Mouse (Mus musculus) stomach, embryonic 14.5 days (tissue): ENCODE data around the gene Sfr1. TPM values are rescaled to one million over a fixed set of nuclear protein-coding genes. Genes with fewer than 3 reads are reported as not detected.

Source experiments
- ATAC-seq: fragments of 200-750 bp; cut with Nextera tagmentation; 2 replicates; pipeline ENCODE4 v1.8.0; 2017; ENCODE audit warnings: low read depth, moderate TSS enrichment; ENCODE audit not compliant: insufficient number of reproducible peaks, insufficient read depth, low FRiP score
- H3K27ac ChIP-seq: fragments of 300-500 bp; sonication (generic); 2 replicates; pipeline ENCODE4 v1.5.1; 2014; ENCODE audit warnings: mild to moderate bottlenecking, low read length, moderate library complexity, mixed read lengths
- H3K27me3 ChIP-seq: fragments of 300-500 bp; sonication (generic); 2 replicates; pipeline ENCODE4 v1.6.1; 2014; ENCODE audit warnings: low read length, control low read depth, mixed read lengths; ENCODE audit not compliant: control insufficient read depth, insufficient read depth
- H3K36me3 ChIP-seq: fragments of 300-500 bp; sonication (generic); 2 replicates; pipeline ENCODE4 v1.6.1; 2014; ENCODE audit warnings: mild to moderate bottlenecking, control low read depth, low read length, moderate library complexity, mixed read lengths; ENCODE audit not compliant: control insufficient read depth, insufficient read depth
- H3K4me1 ChIP-seq: fragments of 300-500 bp; sonication (generic); 2 replicates; pipeline ENCODE4 v1.6.1; 2014; ENCODE audit warnings: low read length, control low read depth, mixed read lengths; ENCODE audit not compliant: control insufficient read depth, insufficient read depth
- H3K4me2 ChIP-seq: fragments of 300-500 bp; sonication (generic); replicated peaks from 2 replicates; pipeline ENCODE4 v1.6.1; 2014; ENCODE audit warnings: low read depth, low read length, control low read depth
- H3K4me3 ChIP-seq: fragments of 300-500 bp; sonication (generic); 2 replicates; pipeline ENCODE4 v1.5.1; 2014; ENCODE audit warnings: low read depth, low read length, control low read depth
- H3K9ac ChIP-seq: fragments of 300-500 bp; sonication (generic); replicated peaks from 2 replicates; pipeline ENCODE4 v1.6.1; 2014; ENCODE audit warnings: low read depth, mild to moderate bottlenecking, control low read depth, low read length, moderate library complexity, mixed read lengths
- H3K9me3 ChIP-seq: fragments of 300-500 bp; sonication (generic); 2 replicates; pipeline ENCODE4 v1.6.1; 2016; ENCODE audit warnings: low read depth, low read length, control low read depth; ENCODE audit not compliant: control insufficient read depth
- WGBS: fragments of 180-500 bp; shearing (Covaris S2); extraction: QIAGEN DNeasy Blood & Tissue Kit; methylation state at CpG from one replicate; pipeline ENCODE4 v1.1.7; 2014; 5-methylcytosine and 5-hydroxymethylcytosine counted together
- polyA plus RNA-seq: library from polyadenylated mRNA; unstranded; fragments of >200 nt; fragmentation: Nextera tagmentation; extraction: Ambion mirVana; gene quantifications from 2 replicates; pipeline ENCODE4 v1.2.1, GENCODE M21; 2014

Sfr1 gene
- polyA plus RNA-seq, 1 experiment from 2014 or later, result 381 TPM

- Histone ChIP-seq H3K4me1 (0 out of 2 replicates have a peak, but pooled peaks cover 11% of the 10 kb centered on the region), H3K9me3 (no peaks in the 10 kb centered on the region), H3K4me3 (no peak overlapping the region), H3K4me2 (no peak overlapping the region), H3K27me3 (no peaks in the 10 kb centered on the region), H3K27ac (peak overlapping the region; percentile 61; the same call in 1 of the 2 replicates), H3K9ac (no peak overlapping the region), H3K36me3 (no peaks in the 10 kb centered on the region)
- ATAC-seq, result no peak
- 76% methylated on average over 8 of the region's 8 CpGs for WGBS
These were observed 31.0 kb upstream of the Sfr1 start for GRCm38 (mm10) chr19:47700509-47700908.

- Histone ChIP-seq H3K4me2 (no peak overlapping the region), H3K9ac (no peak overlapping the region), H3K27me3 (no peaks in the 10 kb centered on the region), H3K4me3 (no peak overlapping the region), H3K36me3 (no peaks in the 10 kb centered on the region), H3K4me1 (0 out of 2 replicates have a peak, but pooled peaks cover 5% of the 10 kb centered on the region), H3K9me3 (no peaks in the 10 kb centered on the region), H3K27ac (no peak overlapping the region)
- ATAC-seq, result no peak
- 58% methylated on average over 13 of the region's 13 CpGs for WGBS
These were observed 26.3 kb upstream of the Sfr1 start for GRCm38 (mm10) chr19:47705080-47705771.

- Histone ChIP-seq H3K27me3 (no peaks in the 10 kb centered on the region), H3K36me3 (no peaks in the 10 kb centered on the region), H3K27ac (no peak overlapping the region), H3K4me2 (no peak overlapping the region), H3K4me1 (0 out of 2 replicates have a peak, but pooled peaks cover 5% of the 10 kb centered on the region), H3K4me3 (no peak overlapping the region), H3K9ac (no peak overlapping the region), H3K9me3 (no peaks in the 10 kb centered on the region)
- no peak for ATAC-seq
- WGBS, result 87% methylated on average over 8 of the region's 8 CpGs
These were observed 25.6 kb upstream of the Sfr1 start for GRCm38 (mm10) chr19:47705772-47706309.

GRCm38 (mm10) chr19:47710376-47710775 is 21.1 kb upstream of the Sfr1 start:
- ATAC-seq, result no peak

GRCm38 (mm10) chr19:47713457-47713856 is 18.0 kb upstream of the Sfr1 start:
- 69% methylated on average over 9 of the region's 9 CpGs for WGBS
- H3K9ac ChIP-seq, result no peak overlapping the region
- peak overlapping the region; percentile 27; the same call in 1 of the 2 replicates for H3K27ac ChIP-seq
- no peak for ATAC-seq
- no peaks in the 10 kb centered on the region for H3K36me3 ChIP-seq
- no peaks in the 10 kb centered on the region for H3K9me3 ChIP-seq
- no peaks in the 10 kb centered on the region for H3K27me3 ChIP-seq
- no peaks in the 10 kb centered on the region for H3K4me1 ChIP-seq
- no peak overlapping the region for H3K4me3 ChIP-seq
- no peak overlapping the region for H3K4me2 ChIP-seq

More at GRCm38 (mm10) chr19:47710376-47710775, 21.1 kb upstream of the Sfr1 start:
- no peaks in the 10 kb centered on the region for H3K27me3 ChIP-seq
- WGBS, result 72% methylated on average over 4 of the region's 4 CpGs
- H3K4me2 ChIP-seq, result no peak overlapping the region
- H3K9ac ChIP-seq, result no peak overlapping the region
- no peak overlapping the region for H3K4me3 ChIP-seq
- 0 out of 2 replicates have a peak, but pooled peaks cover under 1% of the 10 kb centered on the region for H3K4me1 ChIP-seq
- H3K36me3 ChIP-seq, result no peaks in the 10 kb centered on the region
- no peak overlapping the region for H3K27ac ChIP-seq
- no peaks in the 10 kb centered on the region for H3K9me3 ChIP-seq

GRCm38 (mm10) chr19:47716144-47716543 is 15.3 kb upstream of the Sfr1 start:
- Histone ChIP-seq H3K27ac (no peak overlapping the region), H3K9me3 (no peaks in the 10 kb centered on the region), H3K4me1 (no peaks in the 10 kb centered on the region), H3K27me3 (no peaks in the 10 kb centered on the region), H3K4me2 (no peak overlapping the region), H3K4me3 (no peak overlapping the region), H3K36me3 (no peaks in the 10 kb centered on the region), H3K9ac (no peak overlapping the region)
- WGBS, result 63% methylated on average over 2 of the region's 2 CpGs
- ATAC-seq, result no peak

GRCm38 (mm10) chr19:47719147-47719546 is 12.3 kb upstream of the Sfr1 start:
- Histone ChIP-seq H3K36me3 (no peaks in the 10 kb centered on the region), H3K9me3 (no peaks in the 10 kb centered on the region), H3K27me3 (no peaks in the 10 kb centered on the region), H3K4me1 (0 out of 2 replicates have a peak, but pooled peaks cover 2% of the 10 kb centered on the region), H3K9ac (no peak overlapping the region), H3K4me2 (no peak overlapping the region), H3K4me3 (no peak overlapping the region), H3K27ac (no peak overlapping the region)
- no peak for ATAC-seq
- WGBS, result 95% methylated on average over 3 of the region's 3 CpGs

- H3K4me1 ChIP-seq, result 0 out of 2 replicates have a peak, but pooled peaks cover 2% of the 10 kb centered on the region
- H3K9me3 ChIP-seq, result no peaks in the 10 kb centered on the region
- no peaks in the 10 kb centered on the region for H3K36me3 ChIP-seq
- ATAC-seq, result no peak
- no peak overlapping the region for H3K4me3 ChIP-seq
- H3K27me3 ChIP-seq, result no peaks in the 10 kb centered on the region
- 27% methylated on average over 6 of the region's 6 CpGs for WGBS
- no peak overlapping the region for H3K4me2 ChIP-seq
- H3K27ac ChIP-seq, result no peak overlapping the region
- H3K9ac ChIP-seq, result no peak overlapping the region
These were observed 9.0 kb upstream of the Sfr1 start for GRCm38 (mm10) chr19:47722471-47722870.
